Mouse (Mus musculus): ENCODE results near the gene Ugt2b5.
"Not testable (repeated sequence)": the region's sequence is repeated elsewhere in the genome, so short reads cannot be mapped to it uniquely, and the experiment has no call there.

The Ugt2b5 gene

DNA sequence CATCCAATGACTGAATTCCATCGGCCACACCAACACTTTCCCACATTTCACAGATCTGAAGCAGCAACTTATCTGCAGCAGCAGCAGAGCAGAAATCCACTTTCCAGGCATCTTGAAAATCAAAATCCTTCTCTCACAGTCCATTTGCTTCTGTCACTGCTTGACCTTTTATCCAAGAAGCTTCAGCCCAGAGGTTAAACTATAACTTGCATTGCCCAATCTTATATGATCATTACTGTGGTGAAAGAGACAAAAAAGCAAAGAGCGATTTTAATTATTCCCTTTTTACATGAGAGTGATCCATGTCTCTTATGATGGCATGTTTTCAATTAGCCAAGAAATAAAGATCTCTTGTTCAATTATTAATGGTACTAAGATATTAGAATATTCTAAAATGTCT is at the start of gene Ugt2b5:
TSS of gene Ugt2b5 (minus strand) at position 123 of the 400 bp plus-strand sequence.
- DNase-seq (ENCODE audit: low spot score in 2 of 2) = not testable (repeated sequence)

DNA sequence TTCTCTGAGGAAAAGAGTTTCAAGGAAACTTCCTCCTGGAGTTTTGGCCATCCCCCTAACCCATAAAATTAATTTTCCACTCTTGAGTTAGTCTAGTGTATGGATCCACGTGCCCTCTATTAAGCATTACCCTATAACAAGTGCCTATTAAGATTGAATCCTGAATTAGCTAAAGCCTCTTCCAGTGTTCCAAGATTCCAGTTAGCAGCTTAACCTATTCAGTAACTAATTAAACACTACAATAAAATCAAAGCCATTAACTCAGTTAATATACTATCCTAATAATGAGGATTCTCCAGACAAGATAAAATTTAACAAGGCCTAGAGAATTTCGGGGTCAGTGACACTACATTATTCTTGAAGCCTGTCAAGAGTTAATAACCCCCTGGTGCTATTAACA is 35.7 kb upstream of the Ugt2b5 start:
- DNase-seq (ENCODE audit: low spot score in 2 of 2) = not testable (repeated sequence)

DNA sequence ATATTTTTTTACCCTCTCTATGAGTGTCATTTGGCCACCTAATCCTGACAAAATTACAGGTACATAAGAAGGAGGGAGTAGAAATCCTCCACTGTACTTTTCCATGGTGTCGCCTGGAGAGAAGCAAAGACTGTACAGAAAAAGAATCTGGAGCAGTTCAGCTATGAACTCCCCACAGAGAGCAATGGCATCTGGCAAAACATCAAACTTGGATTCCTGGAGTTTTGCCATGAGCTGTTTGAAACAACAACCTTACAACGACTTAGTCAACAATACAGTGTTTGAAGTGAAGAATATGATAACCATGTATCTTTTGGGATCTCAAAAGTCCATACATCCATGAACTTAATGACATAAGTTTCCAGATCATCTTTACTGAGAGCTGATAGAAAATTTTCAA is 34.6 kb upstream of the Ugt2b5 start:
- DNase-seq (ENCODE audit: low spot score in 2 of 2) = no peak

DNA sequence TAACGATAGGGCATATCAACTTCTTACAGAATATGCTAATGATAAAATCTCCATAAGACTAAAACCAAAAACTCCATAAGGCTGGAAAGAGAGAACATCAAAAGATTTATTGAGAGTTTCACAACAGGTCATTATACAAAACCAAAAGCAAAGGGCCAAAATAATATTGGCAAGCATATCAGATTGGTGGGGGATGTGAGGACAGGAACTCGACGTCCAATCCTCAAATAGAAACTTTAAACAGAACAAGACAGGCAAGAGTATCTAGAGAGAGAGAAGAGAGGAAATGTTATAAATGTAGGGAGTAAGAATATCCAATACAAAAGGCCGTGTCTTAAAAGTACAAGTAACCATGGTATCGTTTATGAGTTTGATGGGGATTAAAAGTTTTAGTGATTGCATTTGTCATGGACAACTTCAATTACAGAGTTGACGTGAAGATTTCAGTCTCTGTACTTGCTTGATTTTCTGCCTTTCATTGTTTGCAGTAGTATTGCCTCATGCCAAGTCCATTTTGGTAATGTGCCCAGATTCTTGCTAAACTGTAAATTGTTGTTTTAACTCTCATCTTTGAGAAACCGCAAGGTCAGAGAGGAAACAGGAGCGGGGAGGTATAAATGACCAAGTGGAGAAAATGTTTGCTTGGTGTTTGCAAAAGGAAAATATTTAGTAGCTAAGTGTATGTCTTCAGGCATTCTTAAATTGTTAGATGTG is 7.8 kb upstream of the Ugt2b5 start:
- DNase-seq (ENCODE audit: low spot score in 2 of 2) = no peak

DNA sequence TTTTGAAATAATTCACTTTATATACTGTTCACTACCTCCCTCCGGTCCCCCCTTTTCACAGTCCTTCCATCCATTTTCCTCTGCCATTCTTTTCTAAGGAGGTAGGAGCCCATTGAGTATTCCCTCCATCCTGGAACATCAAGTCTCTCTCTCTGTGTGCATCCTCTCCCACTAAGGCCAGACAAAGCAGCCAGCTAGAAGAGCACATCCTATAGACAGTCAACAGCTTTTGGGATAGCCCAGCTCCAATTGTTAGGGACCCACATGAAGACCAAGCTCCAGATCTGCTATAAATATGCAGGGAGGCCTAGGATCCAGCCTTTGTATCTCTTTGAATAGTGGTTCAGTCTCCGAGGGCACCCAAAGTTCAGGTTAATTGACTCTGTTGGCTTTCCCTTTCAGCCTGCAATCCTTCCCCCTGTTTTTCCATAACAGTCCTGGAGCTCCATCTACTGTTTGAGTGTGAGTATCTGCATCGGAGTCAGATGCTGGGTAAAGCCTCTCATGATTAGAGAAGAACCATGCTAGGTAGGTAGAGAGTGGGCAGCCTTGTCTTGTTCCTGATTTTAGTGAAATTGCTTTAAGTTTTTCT is 2.8 kb upstream of the Ugt2b5 start:
- DNase-seq (ENCODE audit: low spot score in 2 of 2) = no peak

DNA sequence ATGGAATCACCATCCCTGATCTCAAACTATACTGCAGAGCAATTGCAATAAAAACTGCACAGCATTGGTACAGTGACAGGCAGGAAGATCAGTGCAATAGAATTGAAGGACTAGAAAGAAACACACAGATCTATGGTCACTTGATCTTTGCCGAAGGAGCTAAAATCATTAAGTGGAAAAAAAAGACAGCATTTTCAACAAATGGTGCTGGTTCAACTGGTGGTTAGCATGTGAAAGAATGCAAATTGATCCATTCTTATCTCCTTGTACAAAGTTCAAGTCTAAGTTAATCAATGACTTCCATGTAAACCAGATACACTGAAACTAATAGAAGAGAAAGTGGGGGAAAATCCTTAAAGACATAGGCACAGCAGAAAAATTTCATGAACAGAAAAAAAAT is 36.4 kb downstream of the Ugt2b5 start:
- not testable (repeated sequence) for DNase-seq (ENCODE audit: low spot score in 2 of 2)

DNA sequence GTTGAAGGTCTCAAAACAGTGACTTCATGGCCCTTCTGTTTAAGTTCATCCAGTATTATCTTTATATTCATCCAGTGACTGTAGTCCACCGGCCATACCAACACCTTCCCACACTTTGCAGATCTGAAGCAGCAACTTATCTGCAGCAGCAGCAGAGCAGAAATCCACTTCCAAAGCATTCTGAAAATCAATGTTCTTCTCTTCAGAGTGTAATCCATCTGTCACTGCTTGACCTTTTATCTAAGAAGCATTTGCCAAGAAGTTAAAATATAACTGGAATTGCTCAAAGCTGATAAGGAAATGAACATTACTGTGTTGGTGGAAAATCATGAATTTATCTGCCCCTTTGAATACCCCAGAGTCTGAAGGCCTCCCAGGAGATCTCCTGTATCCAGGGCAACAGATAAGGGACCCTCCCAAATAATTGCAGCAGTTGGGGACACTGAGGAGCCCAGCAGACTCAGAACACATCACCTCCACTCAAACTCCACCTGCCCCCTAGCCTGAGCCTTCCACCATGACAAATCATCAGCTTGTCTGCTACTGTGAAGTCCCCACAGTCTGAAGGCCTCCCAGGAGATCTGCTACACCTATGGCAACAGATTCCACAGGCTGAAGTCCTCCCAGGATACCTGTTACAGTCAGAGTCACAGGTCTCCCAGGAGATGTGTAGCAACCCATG is 47.6 kb downstream of the Ugt2b5 start, which contains the start of gene Ugt2b36:
TSS of gene Ugt2b36 (minus strand) at position 210 of the 682 bp plus-strand sequence.
- DNase-seq (ENCODE audit: low spot score in 2 of 2) = no peak

DNA sequence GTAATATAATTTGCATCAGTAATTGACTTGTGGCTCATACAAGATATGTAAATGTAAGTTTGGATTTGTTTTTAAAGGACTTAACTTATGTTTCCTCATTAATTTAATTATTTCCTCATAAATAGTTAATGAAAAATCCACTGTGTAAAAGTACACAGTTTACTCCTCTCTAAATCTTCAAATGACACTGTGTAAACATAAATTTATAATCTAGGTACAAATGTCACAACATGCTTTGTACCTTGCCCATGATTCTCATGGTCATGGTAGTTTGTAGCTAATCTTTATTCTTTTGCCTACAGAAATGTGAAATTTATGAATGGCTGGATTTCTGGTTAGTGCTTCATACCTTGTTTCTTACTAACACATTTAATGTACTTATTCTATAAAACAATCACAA is 49.0 kb downstream of the Ugt2b5 start:
- no peak for DNase-seq (ENCODE audit: low spot score in 2 of 2)

DNA sequence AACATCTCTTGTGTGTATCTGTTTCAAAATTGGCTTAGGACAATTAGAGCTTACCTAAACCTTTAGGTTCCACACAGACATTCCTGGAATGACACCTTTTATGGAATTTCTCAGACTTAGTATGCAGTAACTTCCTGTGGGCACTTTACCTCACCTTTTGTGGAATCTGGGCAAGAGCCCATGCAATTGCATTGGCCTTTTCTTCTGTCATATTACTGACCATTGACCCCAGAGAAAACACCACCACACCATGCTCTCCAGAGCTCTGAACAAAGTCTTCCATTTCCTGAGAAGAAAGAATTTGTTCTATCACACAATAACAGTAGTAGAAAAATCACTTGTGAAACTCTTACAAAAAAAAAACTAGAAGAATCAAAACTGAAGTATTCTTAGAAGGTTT is 50.9 kb downstream of the Ugt2b5 start:
- DNase-seq (ENCODE audit: low spot score in 2 of 2) = no peak

DNA sequence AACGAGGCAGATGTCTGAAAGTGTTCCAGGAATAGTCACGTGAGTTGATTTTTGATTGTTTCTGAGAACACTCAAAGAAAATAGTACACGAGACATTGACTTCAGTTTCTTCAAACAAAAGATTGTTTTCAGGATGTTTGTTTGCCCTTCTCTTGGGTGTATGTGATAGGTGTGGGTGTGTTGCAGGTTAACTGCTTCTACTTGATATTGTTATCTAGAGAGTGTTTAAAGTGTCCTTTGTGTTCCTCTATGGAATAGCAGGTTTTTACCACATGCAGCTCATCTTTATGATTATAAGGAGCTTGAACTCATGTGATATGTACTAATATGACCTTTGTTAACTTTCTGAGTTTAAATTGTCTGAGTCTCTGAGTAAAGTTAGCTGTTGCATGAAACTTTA is 53.8 kb downstream of the Ugt2b5 start:
- no peak for DNase-seq (ENCODE audit: low spot score in 2 of 2)

Data from spleen, postnatal 10 days (tissue).